Mouse (Mus musculus) C3H10T1/2 (cell line): ENCODE data around the gene Pcnx4. TPM values are rescaled to one million over a fixed set of nuclear protein-coding genes. Genes with fewer than 3 reads are reported as not detected.

Source experiments
- polyA plus RNA-seq, 2 experiments: library from polyadenylated mRNA; unstranded; fragments of >200 nt; fragmentation: generic; extraction: Trizol; gene quantifications; one replicate each; pipeline ENCODE4 v1.2.1; 2012; ENCODE audit warnings: missing spikeins in 2 of 2

The Pcnx4 gene
- 1 to 10 TPM; 1.6 to 3.6 TPM for polyA plus RNA-seq

DNA sequence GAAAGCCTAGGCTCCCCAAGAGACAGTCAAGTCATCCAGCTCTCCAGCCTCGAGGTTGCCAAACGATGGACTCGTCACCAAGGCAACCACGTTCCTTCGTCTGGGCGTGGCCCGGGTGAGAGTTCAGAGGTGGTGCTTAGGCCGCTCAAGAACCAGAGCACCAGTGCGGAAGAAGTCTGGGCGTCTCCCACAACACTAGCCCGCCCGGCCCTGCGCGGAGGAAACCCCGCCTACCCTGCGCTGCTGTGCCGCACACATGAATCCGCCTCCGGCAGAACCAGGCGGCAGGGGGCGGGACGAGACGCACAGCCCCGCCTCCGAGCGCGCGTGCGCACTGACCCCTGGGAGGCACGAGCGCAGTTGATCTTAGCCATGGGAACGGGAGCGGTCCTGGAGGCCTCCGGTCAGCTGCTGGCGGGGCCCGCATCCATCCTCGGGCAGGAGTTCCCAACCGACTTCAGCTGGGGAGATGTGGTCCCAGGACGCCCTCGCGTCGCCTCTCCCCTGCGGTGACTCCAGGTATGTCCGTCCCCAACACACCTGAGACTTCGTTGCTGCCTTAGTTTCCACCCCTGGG lies at the start of gene Pcnx4:
TSS of gene Pcnx4 (plus strand) at position 363 of the 577 bp plus-strand sequence.

Other genes with a start within 250 kb of the Pcnx4 start
- gene Rtn1, start 127.3 kb upstream of the Pcnx4 start, polyA plus RNA-seq: under 1 TPM in 1 of 2 experiments, not detected in 1; 0.01 TPM
- gene Lrrc9, start 94.5 kb upstream of the Pcnx4 start, polyA plus RNA-seq: not detected
- gene Gm4756, start 113.3 kb downstream of the Pcnx4 start, polyA plus RNA-seq: not detected
- 10 to 100 TPM in 1 of 2 experiments, 1 to 10 TPM in 1; 9.0 to 54.1 TPM for gene Dhrs7, start 128.5 kb downstream of the Pcnx4 start, polyA plus RNA-seq
- 10 to 100 TPM; 13.4 to 66.0 TPM for gene Ppm1a, start 221.1 kb downstream of the Pcnx4 start, polyA plus RNA-seq